Mouse (Mus musculus): ENCODE measurements at regions not wholly inside any gene's neighbourhood (a gene's known extent, or its start where the extent isn't known, plus 50 kb on each side); places are given as distances from the start of the nearest gene placed in this dataset.

DNA sequence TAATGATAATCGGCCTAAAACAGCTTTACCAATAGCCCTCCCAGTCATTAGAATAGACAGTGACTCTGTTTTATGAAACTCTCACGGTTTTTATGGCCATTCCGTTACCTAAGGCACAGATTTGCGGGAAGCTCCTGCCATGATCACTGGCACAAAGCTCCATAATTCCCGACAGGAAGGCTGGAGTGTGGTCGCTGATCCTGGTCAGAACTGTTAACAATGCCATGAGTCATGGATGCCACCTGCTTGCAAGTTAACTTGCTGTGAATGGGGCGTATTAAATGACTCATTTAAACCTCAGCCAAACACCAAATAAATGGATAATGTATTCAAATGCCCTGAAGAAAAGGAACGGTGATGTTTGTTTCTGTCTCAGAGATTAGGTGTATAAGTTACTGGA, 559.9 kb upstream of the Map3k7 start:
- no peak for DNase-seq

DNA sequence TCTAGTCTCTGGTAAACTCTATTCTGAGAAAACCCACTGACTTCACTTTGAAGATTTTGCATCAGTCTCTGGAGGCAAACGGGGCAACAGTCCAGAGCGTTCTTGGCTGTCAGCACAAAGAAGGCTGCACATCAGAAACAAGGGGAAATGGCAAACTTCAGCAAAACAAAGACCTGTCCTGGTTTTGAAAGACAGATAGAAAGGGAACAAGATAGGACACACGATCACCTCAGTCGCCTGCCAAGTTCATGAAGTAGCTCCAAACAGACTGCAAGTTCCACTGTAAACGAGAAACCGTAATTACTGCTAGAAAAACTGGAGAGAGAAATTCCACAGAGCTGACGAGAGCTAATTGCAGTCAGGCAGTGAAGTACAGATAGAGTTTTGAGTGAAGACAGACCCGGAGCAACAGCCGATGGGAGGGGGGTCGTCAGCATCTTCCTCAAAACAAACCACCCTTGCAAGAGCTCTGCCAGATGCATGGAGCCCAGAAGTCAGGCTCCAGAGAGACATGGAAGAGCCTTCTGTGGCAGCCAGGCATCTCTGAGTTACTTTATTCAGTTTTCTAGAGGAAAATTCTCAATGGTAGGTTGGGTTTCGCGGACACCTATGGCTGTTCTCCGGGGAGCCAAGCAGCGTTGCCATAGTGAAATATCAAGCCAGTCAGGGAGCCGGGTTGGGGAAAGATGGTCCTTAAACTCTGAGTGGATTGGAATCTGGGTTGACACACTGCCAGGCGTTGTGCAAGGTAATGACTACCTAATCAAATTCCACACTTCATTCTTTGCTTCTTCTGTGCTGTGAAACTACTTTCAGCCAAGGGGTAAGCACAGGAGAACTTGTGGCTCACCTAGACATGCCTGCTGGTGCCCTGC, 558.8 kb upstream of the Map3k7 start:
- no peak for DNase-seq

DNA sequence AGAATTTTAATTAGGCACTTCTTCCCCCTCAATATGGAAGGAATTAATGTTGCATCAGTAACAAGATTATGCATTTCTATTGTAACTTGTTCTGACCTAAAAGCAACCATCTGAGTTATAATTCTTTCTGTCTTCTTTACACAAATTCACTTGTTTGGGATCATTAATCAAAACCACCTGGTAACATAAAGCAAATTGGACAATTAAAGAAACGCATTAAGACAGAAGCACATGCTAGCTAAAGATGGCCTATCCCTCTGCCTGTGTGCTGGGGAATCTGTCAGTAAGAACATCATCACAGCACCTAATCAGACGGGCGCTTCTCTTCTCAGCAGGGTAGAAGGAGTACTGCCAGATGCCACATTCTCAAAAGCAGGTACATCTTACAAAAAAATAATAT, 553.7 kb upstream of the Map3k7 start:
- DNase-seq: no peak

GRCm38 (mm10) chr4:31411770-31412525, 551.9 kb upstream of the Map3k7 start:
- DNase-seq: no peak

DNA sequence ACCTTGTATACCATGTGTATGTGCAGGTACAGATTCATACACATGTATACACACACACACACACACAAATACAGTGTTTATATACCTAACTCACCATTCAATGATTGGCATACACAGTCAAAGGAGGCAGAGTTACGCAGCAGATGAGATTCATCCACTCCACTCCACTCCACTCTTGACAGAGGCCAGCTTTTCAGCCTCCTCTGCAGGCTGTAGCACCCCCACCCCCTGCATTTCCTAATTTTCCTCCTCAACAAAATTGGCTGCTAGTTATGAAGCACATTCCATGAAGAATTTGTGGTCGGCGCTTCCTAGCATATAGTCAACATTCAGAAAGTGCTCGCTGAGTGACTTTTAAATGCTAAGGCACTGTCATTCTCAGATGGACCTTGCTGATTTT, 546.7 kb upstream of the Map3k7 start:
- DNase-seq: no peak

GRCm38 (mm10) chr4:31419240-31419639, 544.7 kb upstream of the Map3k7 start:
- peak; percentile 9 to 30 for DNase-seq

DNA sequence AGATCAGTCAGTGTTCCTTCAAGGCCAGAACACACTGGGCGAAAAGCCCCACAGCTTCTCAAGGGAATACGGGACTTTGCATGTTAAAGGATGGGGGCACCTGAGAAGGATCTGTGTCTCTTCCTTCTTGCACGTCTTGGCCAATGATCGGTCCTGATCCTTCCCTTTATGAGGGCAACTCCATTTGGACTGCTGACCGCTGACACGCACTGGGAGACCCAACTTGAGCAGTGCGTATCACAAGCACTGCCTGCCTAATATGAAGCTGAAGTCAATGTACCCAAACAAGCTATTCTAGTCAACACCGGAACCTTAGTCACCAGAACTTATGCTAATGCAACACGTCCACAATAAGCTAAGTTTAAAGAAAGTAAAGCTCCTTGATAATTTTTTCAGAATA, 543.7 kb upstream of the Map3k7 start:
- DNase-seq: no peak

DNA sequence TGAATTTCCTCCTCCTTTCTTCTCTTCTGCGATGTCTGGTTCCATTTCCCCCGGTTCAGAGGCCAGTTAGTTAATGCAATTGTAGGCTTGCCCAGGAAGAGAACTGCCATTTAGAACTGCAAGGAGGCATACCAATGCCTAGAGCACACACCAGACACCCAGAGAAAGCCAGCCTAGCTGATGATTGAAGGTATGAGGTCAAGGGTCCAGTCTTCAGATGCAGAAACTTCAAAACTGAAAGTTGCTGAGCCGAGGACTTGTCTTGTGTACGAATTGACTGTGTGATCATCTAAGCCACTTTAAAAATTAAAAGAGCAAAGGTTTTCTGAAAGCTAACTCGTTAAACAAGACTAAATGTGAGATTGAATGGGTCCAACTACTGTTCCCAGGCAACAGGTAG, 542.5 kb upstream of the Map3k7 start:
- DNase-seq: no peak

DNA sequence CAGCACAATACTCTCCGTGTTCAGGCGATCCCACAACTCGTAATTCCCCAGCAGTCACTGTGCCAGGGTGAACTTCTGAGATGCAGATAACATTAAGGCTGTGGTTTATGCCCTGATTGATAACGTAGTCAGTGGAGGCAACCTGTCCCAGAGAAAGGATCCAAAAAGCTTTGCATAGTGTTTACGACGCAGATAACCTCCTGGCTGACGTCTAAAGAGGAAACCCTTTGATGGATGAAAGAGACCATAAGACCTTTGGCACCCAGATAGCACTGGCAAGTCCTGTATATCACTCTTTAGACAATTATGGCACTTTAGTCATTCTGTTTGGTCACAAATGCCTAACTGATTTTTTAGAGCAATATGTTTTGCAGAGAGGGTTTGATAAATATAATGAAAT, 538.8 kb upstream of the Map3k7 start:
- no peak for DNase-seq

GRCm38 (mm10) chr4:31425716-31426115, 538.2 kb upstream of the Map3k7 start:
- no peak for DNase-seq

DNA sequence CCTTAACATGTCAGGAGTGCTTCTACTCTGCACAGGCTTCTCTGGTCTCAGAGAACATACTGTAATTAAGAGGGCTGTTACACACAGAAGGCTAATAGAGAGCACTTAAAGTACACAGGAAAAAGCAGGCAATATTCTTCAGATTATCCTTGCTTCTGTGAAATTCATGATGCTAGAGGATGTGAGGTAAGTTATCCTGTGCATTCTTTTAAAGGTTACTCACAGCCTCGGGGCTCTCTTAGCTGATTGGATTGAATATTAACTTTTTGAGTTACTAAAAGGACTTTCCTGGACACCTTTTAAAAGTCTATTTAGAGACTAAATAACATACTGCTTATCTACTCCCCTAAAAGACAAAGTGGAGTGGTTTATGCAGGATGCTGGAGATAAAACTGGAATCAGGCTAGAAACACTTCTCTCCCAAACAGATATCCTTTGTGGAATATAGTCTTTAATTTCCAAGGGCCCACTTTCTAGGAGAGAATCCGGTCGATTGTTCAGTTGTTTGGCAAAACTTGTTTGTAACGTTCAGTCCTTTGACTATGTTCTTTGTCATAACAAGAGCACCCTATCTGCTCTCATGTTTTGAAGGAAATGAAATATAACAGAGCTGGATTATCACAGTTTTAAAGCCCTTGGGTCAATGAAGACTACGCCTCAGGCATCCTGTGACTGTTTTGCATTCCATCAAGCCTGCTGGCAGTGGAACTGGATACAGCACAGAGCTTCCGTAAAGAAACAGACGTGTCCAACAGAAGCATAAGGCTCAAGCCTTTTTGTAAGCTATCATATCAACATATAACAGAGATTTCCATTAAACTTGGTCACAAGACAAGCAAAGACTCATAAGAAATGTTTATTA, 537.5 kb upstream of the Map3k7 start:
- no peak for DNase-seq

DNA sequence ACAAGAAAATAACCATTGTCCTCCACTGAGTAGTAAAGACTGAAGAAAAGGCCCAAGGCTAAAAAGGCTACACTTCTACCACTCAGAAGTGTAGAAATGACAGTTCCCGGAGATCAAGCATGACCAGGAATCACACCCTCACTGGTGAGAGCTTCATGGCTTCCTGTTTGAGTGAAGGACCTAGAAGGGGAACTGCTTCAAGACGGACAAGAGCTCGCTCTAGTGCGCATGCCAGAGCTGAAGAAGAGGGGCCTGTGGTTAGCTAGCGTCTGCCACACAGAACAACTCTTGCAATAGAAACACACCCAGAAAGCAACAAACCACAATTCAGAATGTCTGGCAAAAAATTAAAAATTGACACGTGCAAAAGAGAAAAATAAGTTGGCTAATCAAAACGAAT, 530.0 kb upstream of the Map3k7 start:
- no peak for DNase-seq

DNA sequence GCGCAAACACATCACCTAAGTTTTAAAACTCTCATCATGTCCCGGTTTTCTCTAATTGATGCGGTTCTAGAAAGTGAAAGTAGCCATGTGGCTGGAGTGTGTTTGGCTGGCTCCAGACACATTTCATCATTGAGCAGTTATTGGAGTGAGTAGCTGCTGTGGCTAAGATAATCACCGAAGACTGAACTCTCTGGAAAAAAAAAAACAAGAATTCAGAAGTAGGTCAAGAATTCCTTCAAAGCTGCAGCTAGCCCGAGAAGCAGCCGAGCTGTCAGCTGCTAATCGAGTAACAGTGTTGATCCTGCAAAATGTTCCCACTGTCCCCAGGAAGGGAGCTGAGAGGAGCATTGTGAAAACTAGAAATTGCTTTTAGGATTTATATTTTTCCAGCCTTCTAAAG, 509.0 kb upstream of the Map3k7 start:
- no peak for DNase-seq

DNA sequence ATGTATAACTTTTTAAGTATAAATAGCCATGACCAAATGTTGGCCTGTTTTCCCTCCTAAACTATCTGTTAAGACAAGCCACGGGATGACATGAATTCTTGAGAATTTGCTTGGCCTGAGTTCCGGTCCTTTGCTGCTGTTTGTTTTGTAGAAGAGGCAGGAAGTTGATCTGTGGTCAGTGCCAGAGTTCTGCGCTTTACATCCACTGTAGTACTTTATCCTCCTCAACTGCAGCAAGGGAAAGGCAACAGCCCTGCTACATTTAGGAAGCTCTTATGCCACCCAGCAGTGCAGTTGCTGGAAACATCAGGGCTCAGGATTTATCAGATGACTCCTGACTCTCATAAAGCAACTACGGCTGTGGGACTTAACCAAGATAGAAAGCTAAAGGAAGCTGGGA, 508.4 kb upstream of the Map3k7 start:
- no peak for DNase-seq

DNA sequence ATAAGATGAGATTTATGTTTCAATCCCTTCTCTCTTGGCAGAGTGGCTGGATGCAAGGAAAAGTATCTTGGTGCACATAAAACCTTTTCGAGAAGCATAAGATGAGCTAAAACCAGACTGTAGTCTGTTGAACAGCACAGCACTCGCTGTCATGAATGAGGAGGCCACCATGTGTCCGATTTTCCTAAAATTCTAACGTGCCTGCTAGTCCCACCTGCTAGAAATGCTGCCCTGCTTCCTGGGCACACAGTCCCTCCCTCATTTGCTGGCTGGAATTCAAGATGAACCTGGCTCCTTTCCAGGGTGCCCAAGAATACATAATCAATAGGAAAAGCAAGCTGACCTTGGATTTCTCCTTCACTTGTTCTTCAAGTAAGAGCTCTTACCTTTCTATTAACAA, 501.4 kb upstream of the Map3k7 start:
- no peak for DNase-seq

- no peak for DNase-seq
Observed at GRCm38 (mm10) chr4:31463130-31463698, 500.7 kb upstream of the Map3k7 start.

GRCm38 (mm10) chr4:31468306-31468705, 495.6 kb upstream of the Map3k7 start:
- no peak for DNase-seq

- no peak for DNase-seq
Observed at GRCm38 (mm10) chr4:31469803-31470202, 494.1 kb upstream of the Map3k7 start.

GRCm38 (mm10) chr4:31492535-31492934, 471.4 kb upstream of the Map3k7 start:
- DNase-seq: no peak

- no peak for DNase-seq
Observed at GRCm38 (mm10) chr4:31493087-31493511, 470.8 kb upstream of the Map3k7 start.

- DNase-seq: no peak
Observed at GRCm38 (mm10) chr4:31499888-31500287, 464.0 kb upstream of the Map3k7 start.

DNA sequence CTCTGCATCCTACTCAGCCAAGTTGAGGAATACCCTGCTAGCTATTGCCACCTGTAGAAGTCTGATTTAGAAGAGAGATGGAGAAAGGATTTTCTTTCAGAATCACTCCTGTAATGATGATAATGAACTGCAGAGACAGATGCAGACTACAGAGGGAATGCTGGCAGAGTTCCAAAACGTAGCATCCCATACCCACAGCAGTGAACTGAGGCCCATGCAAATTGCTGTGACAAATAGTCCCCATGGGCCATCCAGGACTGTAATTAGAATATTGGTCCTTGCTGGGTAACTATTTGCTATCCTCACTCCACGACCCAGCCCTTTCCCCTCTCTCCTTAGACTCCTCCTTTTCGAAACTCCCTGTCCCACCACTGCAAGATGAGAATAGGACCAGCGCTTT, 463.5 kb upstream of the Map3k7 start:
- no peak for DNase-seq
